Mouse (Mus musculus) hindbrain, embryonic 15.5 days (tissue): ENCODE measurements around the gene Foxp4. TPM values are rescaled to one million over a fixed set of nuclear protein-coding genes. Genes with fewer than 3 reads are reported as not detected.
A peak's percentile ranks its signal among the peaks of the same experiment; 100 is the strongest.

ENCODE experiments used
- ATAC-seq: fragments of 200-750 bp; cut with Nextera tagmentation; 2 replicates; pipeline ENCODE4 v1.8.0; 2017; ENCODE audit warnings: low read depth, moderate number of reproducible peaks, moderate TSS enrichment; ENCODE audit not compliant: low FRiP score
- H3K27ac ChIP-seq: fragments of 300-500 bp; sonication (generic); replicated peaks from 2 replicates; pipeline ENCODE4 v1.5.1; 2015; ENCODE audit warnings: mild to moderate bottlenecking, inconsistent platforms
- H3K27me3 ChIP-seq: fragments of 300-500 bp; sonication (generic); 2 replicates; pipeline ENCODE4 v1.6.1; 2015; ENCODE audit warnings: control low read depth, inconsistent platforms
- H3K36me3 ChIP-seq: fragments of 300-500 bp; sonication (generic); 2 replicates; pipeline ENCODE4 v1.6.1; 2015; ENCODE audit warnings: control low read depth, inconsistent platforms
- H3K4me1 ChIP-seq: fragments of 300-500 bp; sonication (generic); replicated peaks from 2 replicates; pipeline ENCODE4 v1.6.1; 2015; ENCODE audit warnings: control low read depth, inconsistent platforms
- H3K4me2 ChIP-seq: fragments of 300-500 bp; sonication (generic); 2 replicates; pipeline ENCODE4 v1.6.1; 2015; ENCODE audit warnings: moderate library complexity, mild to moderate bottlenecking, inconsistent platforms
- H3K4me3 ChIP-seq: fragments of 300-500 bp; sonication (generic); 2 replicates; pipeline ENCODE4 v1.5.1; 2015; ENCODE audit warnings: mild to moderate bottlenecking, inconsistent platforms
- H3K9ac ChIP-seq: fragments of 300-500 bp; sonication (generic); 2 replicates; pipeline ENCODE4 v1.6.1; 2015; ENCODE audit warnings: inconsistent platforms
- H3K9me3 ChIP-seq: fragments of 300-500 bp; sonication (generic); 2 replicates; pipeline ENCODE4 v1.6.1; 2016; ENCODE audit warnings: control low read depth, inconsistent platforms
- WGBS: fragments of 180-500 bp; shearing (Covaris S2); methylation state at CpG from one replicate; pipeline ENCODE4 v1.1.7; 2015; 5-methylcytosine and 5-hydroxymethylcytosine counted together
- polyA plus RNA-seq: library from polyadenylated mRNA; unstranded; fragments of >200 nt; fragmentation: Nextera tagmentation; extraction: Ambion mirVana; gene quantifications from 2 replicates; pipeline ENCODE4 v1.2.1, GENCODE M21; 2015

Foxp4 gene
- polyA plus RNA-seq, 1 experiment from 2014 or later = 42.2 TPM

DNA sequence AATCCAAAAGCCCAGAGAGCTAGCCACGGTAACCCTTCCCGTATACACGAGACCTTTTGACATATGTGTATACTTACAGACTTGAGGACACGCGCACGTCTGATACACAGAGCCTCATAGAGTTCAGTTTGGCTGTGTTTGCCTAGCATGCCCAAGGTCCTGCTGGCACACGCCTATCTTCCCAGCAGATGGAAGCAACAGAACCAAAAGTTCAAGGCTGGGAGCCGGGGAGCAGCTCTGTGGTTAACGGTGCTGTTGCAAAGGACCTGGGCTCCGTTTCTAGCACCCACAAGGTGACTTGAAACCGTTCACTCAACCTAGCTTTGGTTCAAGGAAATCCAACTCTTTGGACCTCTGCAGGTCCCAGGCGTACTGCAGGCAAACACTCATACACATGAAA lies 25.0 kb upstream of the Foxp4 start:
- peaks cover 23% of the 10 kb centered on the region for H3K4me1 ChIP-seq
- peaks cover 4% of the 10 kb centered on the region; the same call in 1 of the 2 replicates for H3K27me3 ChIP-seq
- H3K27ac ChIP-seq = no peak overlapping the region
- no peaks in the 10 kb centered on the region for H3K36me3 ChIP-seq
- ATAC-seq = no peak
- 93% methylated on average over 12 of the region's 12 CpGs for WGBS
- no peak overlapping the region for H3K4me3 ChIP-seq
- no peak overlapping the region for H3K4me2 ChIP-seq
- H3K9ac ChIP-seq = no peak overlapping the region
- no peaks in the 10 kb centered on the region for H3K9me3 ChIP-seq

DNA sequence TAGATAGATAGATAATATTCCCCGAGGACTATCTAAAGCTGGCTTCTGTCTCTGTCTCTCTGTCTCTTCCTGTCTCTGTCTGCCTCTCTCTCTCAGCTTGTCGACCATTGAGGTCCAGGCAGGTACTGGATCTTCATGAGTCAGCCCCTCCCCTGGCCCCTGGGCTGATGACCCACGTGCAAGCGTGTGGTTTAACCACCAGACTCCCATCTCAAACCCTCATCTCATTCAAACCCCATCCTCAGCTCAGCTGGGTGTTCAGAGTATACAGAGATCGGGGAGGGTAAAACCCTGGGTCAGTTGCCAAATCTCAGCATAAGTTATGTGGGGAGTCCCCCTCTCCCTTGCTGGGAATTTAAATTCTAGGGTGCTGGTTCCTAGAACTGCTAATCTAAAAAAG lies 24.3 kb upstream of the Foxp4 start:
- 79% methylated on average over 5 of the region's 5 CpGs for WGBS
- H3K4me2 ChIP-seq = no peak overlapping the region
- no peaks in the 10 kb centered on the region for H3K9me3 ChIP-seq
- no peak overlapping the region for H3K4me3 ChIP-seq
- no peaks in the 10 kb centered on the region; the same call in 1 of the 2 replicates for H3K27me3 ChIP-seq
- ATAC-seq = no peak
- H3K36me3 ChIP-seq = no peaks in the 10 kb centered on the region
- peaks cover 23% of the 10 kb centered on the region for H3K4me1 ChIP-seq
- H3K27ac ChIP-seq = no peak overlapping the region
- H3K9ac ChIP-seq = no peak overlapping the region

DNA sequence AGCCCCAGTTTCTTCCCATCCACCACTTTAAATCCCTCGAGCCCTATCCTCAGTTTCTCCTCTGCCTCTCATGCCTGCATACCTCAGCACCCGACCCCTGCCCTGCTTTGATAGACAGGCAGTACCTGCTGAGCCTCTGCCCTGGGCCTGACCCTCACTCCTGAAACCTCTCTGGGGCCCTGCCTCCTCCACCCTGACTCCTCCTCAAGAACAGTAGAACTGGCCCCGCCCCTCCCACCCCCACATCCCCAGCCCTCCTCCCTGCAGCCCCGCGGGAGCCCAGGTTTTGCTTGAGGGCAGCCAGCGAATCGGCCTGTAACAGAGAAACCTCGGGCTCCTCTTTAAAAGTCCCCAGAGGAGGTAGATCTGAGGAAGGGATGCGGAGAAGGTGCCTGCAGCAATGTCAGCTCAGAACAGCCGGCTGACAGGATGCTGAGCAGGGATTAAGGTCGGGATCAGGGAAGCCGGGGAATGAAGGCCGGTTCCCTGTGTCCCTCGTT lies 22.5 kb upstream of the Foxp4 start:
- Histone ChIP-seq H3K9ac (no peak overlapping the region), H3K27ac (no peak overlapping the region), H3K4me1 (peaks cover 11% of the 10 kb centered on the region), H3K9me3 (no peaks in the 10 kb centered on the region), H3K27me3 (no peaks in the 10 kb centered on the region), H3K36me3 (no peaks in the 10 kb centered on the region), H3K4me2 (no peak overlapping the region), H3K4me3 (no peak overlapping the region)
- 3% methylated on average over 14 of the region's 14 CpGs for WGBS
- ATAC-seq = no peak

DNA sequence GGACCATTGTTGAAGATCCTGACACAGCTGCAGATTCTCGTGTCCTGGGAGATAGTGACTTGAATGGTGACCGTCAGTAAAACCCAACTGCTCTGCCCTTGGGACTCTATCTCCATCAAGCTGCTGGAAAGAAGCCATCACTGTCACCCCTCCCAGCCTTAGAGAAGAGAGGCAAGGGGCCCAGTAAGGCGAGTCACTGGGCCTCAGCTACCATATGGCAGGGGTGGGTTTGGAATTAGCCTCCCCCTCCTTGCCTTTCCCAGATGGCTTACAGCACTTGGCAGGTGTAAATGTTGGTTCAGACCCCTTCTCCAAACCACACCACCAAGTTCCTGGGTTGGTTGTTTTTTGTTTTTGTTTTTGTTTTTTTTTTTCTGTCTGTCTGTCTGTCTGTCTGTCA lies 21.7 kb upstream of the Foxp4 start:
- WGBS = 44% methylated on average over 3 of the region's 3 CpGs
- H3K4me3 ChIP-seq = no peak overlapping the region

GRCm38 (mm10) chr17:47943103-47943870 lies 18.8 kb upstream of the Foxp4 start:
- Histone ChIP-seq H3K4me2 (no peak overlapping the region), H3K27me3 (no peaks in the 10 kb centered on the region), H3K4me3 (no peak overlapping the region), H3K4me1 (no peaks in the 10 kb centered on the region; the same call in 1 of the 2 replicates), H3K9me3 (no peaks in the 10 kb centered on the region), H3K36me3 (no peaks in the 10 kb centered on the region), H3K27ac (no peak overlapping the region), H3K9ac (no peak overlapping the region)
- no peak for ATAC-seq
- 58% methylated on average over 9 of the region's 9 CpGs for WGBS

More for the DNA sequence above, 21.7 kb upstream of the Foxp4 start:
- Histone ChIP-seq H3K36me3 (no peaks in the 10 kb centered on the region), H3K9ac (no peak overlapping the region), H3K4me2 (no peak overlapping the region), H3K9me3 (no peaks in the 10 kb centered on the region), H3K4me1 (peaks cover 2% of the 10 kb centered on the region), H3K27ac (no peak overlapping the region), H3K27me3 (no peaks in the 10 kb centered on the region)
- no peak for ATAC-seq

- Histone ChIP-seq H3K36me3 (no peaks in the 10 kb centered on the region), H3K9me3 (no peaks in the 10 kb centered on the region), H3K27me3 (0 out of 2 replicates have a peak, but pooled peaks cover 6% of the 10 kb centered on the region), H3K4me2 (no peak overlapping the region), H3K27ac (no peak overlapping the region), H3K4me1 (no peaks in the 10 kb centered on the region; the same call in 1 of the 2 replicates), H3K9ac (no peak overlapping the region), H3K4me3 (no peak overlapping the region)
- WGBS = 87% methylated on average over 4 of the region's 4 CpGs
- ATAC-seq = no peak
Measured at GRCm38 (mm10) chr17:47942008-47942407, 17.6 kb upstream of the Foxp4 start.

- Histone ChIP-seq H3K36me3 (no peaks in the 10 kb centered on the region), H3K27ac (no peak overlapping the region), H3K4me2 (no peak overlapping the region), H3K9me3 (no peaks in the 10 kb centered on the region), H3K4me3 (no peak overlapping the region), H3K4me1 (no peaks in the 10 kb centered on the region), H3K27me3 (0 out of 2 replicates have a peak, but pooled peaks cover 6% of the 10 kb centered on the region), H3K9ac (no peak overlapping the region)
- 76% methylated on average over 6 of the region's 6 CpGs for WGBS
- no peak for ATAC-seq
Measured at GRCm38 (mm10) chr17:47938839-47939238, 14.4 kb upstream of the Foxp4 start.

GRCm38 (mm10) chr17:47937926-47938600 lies 13.6 kb upstream of the Foxp4 start:
- Histone ChIP-seq H3K9me3 (no peaks in the 10 kb centered on the region), H3K36me3 (no peaks in the 10 kb centered on the region)
- WGBS = 31% methylated on average over 10 of the region's 10 CpGs

DNA sequence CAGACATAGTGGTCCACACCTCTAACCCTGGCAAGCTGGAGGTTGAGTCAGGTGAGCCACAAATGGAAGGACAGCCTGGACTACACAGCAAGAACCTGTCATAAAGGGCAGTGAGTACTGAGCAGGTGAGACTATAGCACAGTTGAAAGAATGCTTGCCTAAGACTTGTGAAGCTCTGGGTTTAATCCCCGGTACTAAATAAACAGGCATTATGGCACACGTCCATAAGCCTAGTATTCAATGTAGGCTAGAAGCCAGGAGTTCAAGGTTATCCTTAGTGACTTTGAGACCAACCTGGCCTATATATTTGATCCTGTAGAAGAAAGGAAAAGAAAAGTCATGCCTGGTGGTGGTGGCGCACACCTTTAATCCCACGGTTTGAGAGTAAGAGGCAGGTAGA lies 12.1 kb upstream of the Foxp4 start:
- H3K27me3 ChIP-seq = 0 out of 2 replicates have a peak, but pooled peaks cover 6% of the 10 kb centered on the region
- H3K27ac ChIP-seq = no peak overlapping the region
- H3K4me2 ChIP-seq = no peak overlapping the region
- no peak for ATAC-seq
- no peaks in the 10 kb centered on the region for H3K4me1 ChIP-seq
- no peak overlapping the region for H3K4me3 ChIP-seq
- WGBS = 89% methylated on average over 4 of the region's 4 CpGs
- no peaks in the 10 kb centered on the region for H3K9me3 ChIP-seq
- no peaks in the 10 kb centered on the region for H3K36me3 ChIP-seq
- H3K9ac ChIP-seq = no peak overlapping the region

More at GRCm38 (mm10) chr17:47937926-47938600, 13.6 kb upstream of the Foxp4 start:
- Histone ChIP-seq H3K4me2 (no peak overlapping the region), H3K4me1 (no peaks in the 10 kb centered on the region), H3K27ac (no peak overlapping the region), H3K27me3 (0 out of 2 replicates have a peak, but pooled peaks cover 6% of the 10 kb centered on the region), H3K9ac (no peak overlapping the region), H3K4me3 (no peak overlapping the region)
- no peak for ATAC-seq

DNA sequence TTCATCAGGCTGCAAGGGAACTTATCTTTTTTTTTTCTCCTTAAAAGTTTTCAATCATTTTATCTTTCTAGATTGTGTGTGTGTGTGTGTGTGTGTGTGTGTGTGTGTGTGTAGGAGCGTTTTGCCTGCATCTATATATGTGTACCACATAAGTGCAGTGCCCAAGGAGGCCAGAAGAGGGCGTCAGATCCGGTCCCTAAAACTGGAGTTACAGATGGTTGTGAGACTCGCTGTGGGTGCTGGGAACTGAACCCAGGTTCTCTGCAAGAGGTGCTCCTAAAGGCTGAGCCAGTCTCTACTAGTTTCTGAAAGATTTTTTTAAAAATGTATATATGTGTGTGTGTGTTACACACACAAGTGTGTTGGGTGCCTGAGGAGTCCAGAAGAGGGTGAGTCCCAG lies 5.0 kb upstream of the Foxp4 start:
- Histone ChIP-seq H3K27me3 (peaks cover 7% of the 10 kb centered on the region; the same call in 1 of the 2 replicates), H3K36me3 (no peaks in the 10 kb centered on the region), H3K4me2 (no peak overlapping the region), H3K27ac (no peak overlapping the region), H3K4me1 (peaks cover 9% of the 10 kb centered on the region), H3K4me3 (no peak overlapping the region), H3K9me3 (no peaks in the 10 kb centered on the region), H3K9ac (no peak overlapping the region)
- ATAC-seq = no peak
- 92% methylated on average over 4 of the region's 4 CpGs for WGBS

- Histone ChIP-seq H3K9ac (no peak overlapping the region), H3K36me3 (no peaks in the 10 kb centered on the region), H3K27ac (no peak overlapping the region), H3K4me3 (no peak overlapping the region), H3K4me2 (0 out of 2 replicates have a peak overlapping the region, but pooled peaks have one; percentile 98), H3K4me1 (peaks cover 35% of the 10 kb centered on the region), H3K27me3 (peaks cover 24% of the 10 kb centered on the region), H3K9me3 (no peaks in the 10 kb centered on the region)
- no peak for ATAC-seq
- WGBS = 29% methylated on average over 10 of the region's 10 CpGs
Measured at GRCm38 (mm10) chr17:47925988-47926387, 1.5 kb upstream of the Foxp4 start.

GRCm38 (mm10) chr17:47925340-47925926 lies 988 bp upstream of the Foxp4 start:
- Histone ChIP-seq H3K4me2 (peak overlapping the region; percentile 98), H3K4me1 (peaks cover 39% of the 10 kb centered on the region), H3K36me3 (no peaks in the 10 kb centered on the region), H3K27ac (peak overlapping the region; percentile 83), H3K4me3 (peak overlapping the region; percentile 79), H3K9me3 (no peaks in the 10 kb centered on the region), H3K9ac (no peak overlapping the region; the same call in 1 of the 2 replicates), H3K27me3 (peaks cover 29% of the 10 kb centered on the region)
- ATAC-seq = no peak
- 2% methylated on average over 13 of the region's 13 CpGs for WGBS
